Mouse (Mus musculus): ENCODE results near the gene Neurod2.

GRCm38 (mm10) chr11:98342000-98342945 lies 12.8 kb upstream of the Neurod2 start:
- TF ChIP-seq EP300 (IDR thresholded peaks at IDR 0.05; ENCODE audit: low read depth) = no peak
- peak; percentile 99 for TF ChIP-seq CTCF (IDR thresholded peaks at IDR 0.05; ENCODE audit: low read depth)

Data from liver, embryonic 14.5 days (tissue).